Mouse (Mus musculus) mouse embryonic stem cell (cell line): ENCODE results near the gene Spns2.

Source experiments
- in situ Hi-C, 2 experiments: fragments of 300-500 bp; cut with MboI; formaldehyde crosslinking; loops; 1 replicate in 1 of 2; 3 replicates in 1 of 2; pipeline ENCODE4 v1.14.3; 2019 to 2020; ENCODE audit warnings: low sequenced_read_pairs in 2 of 2, low pct_unique_long_range_greater_than_20kb in 1 of 2, mixed read lengths in 1 of 2; ENCODE audit not compliant: unreplicated experiment in 1 of 2

Gene Spns2

DNA sequence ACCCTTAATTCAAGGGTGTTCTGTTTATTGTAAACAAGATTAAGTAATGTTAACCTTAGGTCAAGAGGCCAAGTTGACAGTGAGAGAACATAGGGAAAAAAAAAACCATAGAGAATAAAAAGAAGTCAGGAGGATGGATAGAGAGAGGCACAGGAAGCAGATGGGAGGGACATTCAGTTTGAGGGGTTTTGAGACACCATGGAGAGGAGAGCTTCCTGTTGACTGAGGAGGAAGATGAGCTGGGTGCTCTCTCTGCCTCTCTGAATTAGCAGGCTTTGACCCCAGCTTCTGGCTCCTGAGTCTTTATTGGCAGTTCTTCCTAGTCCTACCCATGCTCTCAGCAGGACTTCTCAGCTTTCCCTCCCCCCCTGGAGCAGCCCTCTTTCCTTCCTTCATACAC, 64.5 kb downstream of the Spns2 start:
- in situ Hi-C loops: loop anchor here in 1 of 2 experiments (5.0 to 10.0 kb wide), 2 partner anchors 83 to 210 kb away; partner anchors contain the start of gene Med31

DNA sequence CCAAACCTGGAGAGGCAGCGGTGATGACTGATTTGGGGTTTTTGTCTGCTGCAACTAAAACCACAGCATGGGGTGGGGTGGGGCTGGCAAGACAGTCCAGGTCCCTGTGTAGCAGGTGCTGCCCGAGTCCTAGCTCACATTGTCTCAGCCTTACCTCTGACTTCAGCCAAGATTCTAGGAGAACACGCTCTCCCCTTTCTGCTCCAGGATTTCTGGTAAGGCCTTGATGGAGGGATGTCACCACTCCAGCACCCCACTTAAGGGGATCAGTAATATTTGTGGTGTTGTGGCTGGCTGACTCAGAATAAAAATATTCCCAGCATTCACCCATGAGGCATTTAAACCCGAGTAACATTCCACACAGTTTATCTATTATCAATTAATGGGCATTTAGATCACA, 66.0 kb downstream of the Spns2 start:
- in situ Hi-C loops: loop anchor here (5.0 to 10.0 kb wide), 3 partner anchors 66 to 211 kb away; partner anchors contain the start of gene Med31 (in 1 of the 2)

DNA sequence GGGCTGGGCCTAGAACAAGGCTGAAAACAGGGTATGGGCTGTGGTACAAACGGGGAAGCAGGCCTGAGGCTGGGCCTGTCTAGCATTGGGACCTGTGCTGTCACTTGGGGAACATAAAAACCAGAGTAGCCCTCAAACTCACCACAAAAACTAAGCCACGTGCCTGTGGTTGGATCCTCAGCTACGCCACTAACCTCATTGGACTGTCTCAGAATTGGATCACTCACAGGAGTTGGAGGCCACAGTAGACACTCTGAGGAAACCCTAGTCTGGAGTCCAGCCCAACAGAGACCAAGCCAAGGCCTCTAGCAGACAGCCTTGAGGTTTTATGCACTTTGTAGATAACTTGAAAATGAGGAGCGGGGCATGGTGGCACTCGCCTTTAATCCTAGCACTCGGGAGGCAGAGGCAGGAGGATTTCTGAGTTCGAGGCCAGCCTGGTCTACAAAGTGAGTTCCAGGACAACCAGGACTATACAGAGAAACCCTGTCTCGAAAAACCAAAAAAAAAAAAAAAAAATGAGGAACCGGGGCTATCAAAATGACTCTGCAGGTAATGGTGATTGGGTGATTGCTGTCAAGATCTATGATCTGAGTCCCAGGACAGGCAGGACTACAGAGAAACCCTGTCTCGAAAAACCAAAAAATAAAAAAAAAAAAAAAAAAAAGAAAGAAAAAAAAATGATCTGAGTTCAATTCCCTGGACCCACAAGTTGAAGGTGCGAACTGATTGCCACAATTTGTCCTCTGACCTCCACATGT, 68.0 kb downstream of the Spns2 start:
- in situ Hi-C loops: loop anchor here (5.0 to 10.0 kb wide), 3 partner anchors 64 to 209 kb away; partner anchors contain the start of gene Med31 (in 1 of the 2)

DNA sequence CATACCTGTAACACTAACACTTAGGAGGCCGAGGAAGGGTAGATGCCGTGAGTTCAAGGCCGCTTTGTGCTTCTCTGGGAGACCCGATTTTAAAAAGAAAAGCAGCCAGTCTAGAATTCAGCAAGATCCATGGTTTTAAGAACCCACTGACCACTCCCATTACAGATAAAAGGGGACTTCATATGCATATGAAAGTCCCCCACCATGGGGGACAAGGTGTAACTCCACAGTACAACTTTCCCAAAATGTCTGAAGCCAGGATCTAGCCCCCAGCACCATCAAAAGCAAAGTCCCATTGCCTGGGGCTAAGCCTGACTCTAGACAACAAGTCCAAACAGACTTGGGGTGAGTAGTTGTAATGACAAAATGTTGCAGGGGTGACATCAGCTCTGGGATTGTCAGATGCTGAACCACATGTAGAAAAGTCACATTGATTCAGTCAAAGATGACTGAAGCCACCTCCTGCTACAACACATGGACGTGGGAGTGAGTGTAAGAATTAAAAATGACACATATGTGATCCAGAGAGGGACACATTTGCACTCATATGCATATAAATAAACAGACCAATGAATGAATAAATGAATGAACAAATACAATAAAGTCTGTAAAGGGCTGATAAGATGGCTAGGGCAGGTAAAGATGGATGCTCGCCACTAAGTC, 69.1 kb downstream of the Spns2 start:
- in situ Hi-C loops: loop anchor here (5.0 to 10.0 kb wide), 3 partner anchors 63 to 208 kb away; partner anchors contain the start of gene Med31 (in 1 of the 2)

DNA sequence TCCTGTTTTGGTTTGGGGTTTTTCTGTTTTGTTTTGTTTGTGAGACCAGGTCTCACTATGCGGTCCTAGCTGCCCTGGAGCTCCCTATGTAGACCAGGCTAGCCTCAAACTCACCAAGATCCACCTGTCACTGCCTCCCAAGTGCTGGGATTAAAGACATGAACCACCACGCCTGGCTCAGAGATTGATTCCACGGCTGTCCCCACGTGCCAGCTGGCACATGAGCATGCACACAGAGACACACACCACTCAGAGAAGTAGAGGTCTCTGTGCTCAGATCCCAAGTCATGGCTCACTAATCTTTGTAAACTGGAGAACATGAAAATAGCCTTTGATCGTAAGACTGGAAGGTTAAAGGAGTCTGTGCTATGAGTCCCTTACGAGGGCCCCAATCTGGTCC, 70.7 kb downstream of the Spns2 start:
- in situ Hi-C loops: no loop called here

DNA sequence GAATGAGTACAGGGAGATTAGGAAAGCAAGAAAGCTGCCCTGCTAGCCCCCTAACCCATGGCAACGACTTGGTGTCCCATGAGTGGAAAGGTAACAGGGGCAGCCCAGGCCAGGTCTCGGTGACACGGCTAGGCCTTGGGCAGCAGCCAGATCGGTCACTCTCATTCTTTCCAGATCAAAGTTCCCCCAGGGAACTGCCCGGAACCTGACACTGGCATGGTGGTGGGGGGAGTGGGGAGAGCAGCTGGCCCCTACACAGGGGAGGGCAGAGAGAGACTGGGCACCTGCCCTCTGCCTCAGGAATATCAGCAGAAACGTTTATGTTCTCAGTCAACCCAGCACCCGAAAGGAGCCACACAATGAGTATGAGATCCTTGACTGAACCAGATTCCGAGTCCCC, 71.5 kb downstream of the Spns2 start:
- in situ Hi-C loops: no loop called here

DNA sequence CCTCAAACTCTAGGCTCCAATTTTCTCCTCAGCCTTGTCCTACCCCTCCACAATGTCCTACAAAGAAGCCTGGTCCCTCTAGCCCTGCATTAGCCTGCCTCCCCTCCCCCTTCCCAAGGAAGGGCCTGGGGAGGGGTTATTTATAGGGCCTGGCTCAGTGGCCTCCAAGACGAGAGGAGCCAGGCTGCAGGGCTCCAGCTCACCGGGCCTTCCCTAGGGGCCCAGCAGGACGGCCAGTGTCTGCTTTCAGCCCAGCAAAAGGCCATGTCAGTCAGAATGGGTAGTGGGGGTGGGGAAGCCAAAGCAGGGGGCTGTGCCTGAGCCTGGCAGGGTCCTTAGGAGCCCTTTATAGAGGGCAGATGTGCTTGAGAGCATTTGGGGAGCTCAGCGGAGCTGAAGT, 72.3 kb downstream of the Spns2 start:
- in situ Hi-C loops: no loop called here

DNA sequence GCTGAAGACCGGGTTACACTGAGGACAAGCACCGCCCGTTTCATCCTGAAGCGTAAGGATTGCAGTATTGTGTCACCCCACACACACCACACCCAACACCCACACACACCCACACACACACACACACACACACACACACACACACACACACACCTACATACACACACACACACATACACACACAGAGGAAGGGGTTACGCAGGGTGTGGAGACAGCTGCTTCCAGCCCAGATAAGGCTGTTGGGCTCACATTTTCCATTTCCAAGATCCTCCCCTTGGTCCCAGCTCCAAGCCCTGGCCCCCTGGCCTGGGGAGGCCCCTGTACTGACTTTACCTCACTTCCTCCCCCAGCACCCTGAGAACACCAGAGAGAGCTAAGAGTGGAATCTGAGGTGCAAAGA, 73.0 kb downstream of the Spns2 start:
- in situ Hi-C loops: no loop called here

DNA sequence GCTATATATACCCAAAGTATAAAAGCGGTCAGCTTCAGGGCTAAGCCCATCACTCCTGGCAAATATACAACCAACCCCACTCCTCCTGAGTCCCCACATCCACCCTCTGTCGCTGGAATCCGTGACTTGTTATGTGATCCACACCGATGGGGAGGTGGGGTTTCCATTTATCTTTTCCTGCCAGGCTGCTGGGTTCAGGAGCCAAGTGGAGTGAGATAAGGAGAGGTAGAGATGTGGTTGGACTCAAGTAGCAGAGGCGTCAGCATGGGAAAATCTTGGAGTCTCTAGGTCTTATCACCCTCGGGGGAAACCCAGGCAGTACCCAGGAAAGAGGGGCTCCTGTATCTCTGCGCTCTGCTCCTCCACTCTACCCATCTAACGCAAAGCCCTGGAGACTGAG, 74.5 kb downstream of the Spns2 start:
- in situ Hi-C loops: no loop called here

DNA sequence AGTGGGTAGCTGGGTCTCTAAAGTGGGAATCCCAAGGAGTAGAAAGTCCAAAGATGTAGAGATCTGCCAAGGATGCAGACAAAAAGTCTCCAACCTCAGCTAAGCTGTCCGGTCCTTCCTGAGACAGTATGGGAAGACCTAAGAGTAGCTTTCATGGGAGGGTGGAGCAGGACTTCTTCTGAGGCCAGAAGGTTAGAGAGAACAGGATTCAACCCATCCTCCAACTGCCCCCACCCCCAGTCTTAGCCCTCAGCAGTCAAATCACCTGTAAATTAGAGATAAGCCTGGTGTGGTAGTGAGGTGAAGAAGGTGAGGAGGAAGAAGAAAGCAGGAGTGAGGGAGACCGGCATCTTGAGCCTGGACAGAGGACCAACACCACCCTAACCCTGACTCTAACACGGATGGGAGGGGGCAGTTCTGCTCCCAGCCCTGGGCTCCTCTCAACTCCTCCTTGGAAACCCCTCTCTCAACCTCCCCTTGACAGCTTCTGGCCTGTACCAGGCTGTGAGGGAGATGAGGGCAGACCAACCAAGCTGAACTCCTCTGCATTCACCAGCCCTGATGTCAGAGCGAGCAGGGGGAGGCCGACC, 76.0 kb downstream of the Spns2 start:
- in situ Hi-C loops: no loop called here

DNA sequence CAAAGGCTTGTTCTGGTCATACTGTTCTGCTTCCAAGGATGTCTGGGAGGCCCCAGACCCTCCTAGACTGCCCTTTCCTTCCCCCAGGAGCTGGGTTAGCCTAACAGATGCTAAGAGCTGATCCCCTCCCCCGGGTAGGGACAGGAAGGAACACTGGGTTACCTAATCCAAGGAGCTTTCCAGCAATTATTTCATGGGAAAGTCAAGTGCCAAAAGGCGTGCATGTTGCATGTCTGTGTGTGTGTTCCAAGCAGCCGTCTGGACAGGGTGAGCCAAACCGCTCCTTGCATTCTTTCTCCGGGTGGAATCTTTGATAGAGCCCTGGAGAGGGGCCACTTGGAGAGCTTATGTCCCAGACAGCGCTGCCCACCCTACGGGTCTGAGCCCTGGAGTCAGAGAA, 76.7 kb downstream of the Spns2 start:
- in situ Hi-C loops: no loop called here

DNA sequence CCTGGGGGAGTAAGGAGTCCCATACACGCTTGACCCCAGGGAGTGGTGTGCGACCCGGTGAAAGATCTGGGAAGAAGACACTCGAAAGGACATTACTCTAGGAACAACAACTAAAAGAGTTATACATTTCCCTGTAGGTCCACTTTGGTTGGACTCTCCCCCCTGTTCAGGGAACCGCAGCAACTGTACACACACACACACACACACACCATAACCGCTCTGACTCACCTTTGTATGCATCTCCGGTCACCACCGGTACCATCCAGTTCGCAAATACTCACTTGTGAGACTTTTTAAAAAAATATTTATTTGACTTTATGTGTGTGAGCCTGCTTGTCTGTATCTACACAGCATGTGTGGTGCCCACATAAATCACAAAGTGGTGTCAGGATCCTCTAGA, 77.8 kb downstream of the Spns2 start:
- in situ Hi-C loops: no loop called here

DNA sequence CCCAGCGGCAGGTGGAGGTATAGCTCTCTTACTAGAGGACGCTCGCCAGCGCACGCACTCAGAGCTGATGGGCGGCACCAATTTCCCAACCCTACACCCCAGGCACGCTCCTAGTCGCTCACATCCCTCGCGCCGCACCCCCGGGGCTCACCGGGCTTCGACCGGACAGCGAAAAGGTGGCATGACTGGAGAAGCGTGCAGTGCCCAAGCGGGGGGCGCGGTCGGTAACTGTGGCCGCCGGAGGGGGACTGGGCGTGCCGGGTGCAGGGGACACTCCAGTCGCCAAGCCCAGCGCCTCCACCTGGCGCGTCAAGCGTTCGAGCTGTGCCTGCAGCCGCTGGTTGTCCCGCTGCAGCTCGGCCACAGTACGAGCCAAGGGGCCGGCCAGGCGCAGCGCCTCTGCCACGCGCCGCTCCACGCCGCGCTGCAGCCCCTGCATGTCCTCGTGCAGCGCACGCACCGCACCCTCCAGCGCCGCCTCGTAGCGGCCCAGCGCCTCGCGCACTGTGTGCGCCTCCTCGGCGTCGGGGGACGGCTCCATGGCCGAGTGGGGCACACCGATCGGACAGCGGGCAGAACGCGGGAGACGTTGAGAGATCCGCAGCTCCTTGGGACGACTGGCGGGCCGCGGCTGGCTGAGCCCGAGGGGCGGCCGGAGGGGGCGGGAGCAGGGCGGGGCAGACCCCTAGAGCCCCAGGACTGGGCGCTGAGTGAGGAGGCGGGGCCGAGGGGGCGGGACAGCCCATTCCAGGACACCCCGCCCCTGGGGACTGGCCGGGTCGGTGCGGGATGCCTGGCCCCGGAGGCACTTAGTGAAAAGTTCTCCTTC, 78.4 kb downstream of the Spns2 start, which contains the start of gene Smtnl2:
Smtnl2 (minus strand) TSS at position 621 of the 829 bp plus-strand sequence.
- in situ Hi-C loops: no loop called here

DNA sequence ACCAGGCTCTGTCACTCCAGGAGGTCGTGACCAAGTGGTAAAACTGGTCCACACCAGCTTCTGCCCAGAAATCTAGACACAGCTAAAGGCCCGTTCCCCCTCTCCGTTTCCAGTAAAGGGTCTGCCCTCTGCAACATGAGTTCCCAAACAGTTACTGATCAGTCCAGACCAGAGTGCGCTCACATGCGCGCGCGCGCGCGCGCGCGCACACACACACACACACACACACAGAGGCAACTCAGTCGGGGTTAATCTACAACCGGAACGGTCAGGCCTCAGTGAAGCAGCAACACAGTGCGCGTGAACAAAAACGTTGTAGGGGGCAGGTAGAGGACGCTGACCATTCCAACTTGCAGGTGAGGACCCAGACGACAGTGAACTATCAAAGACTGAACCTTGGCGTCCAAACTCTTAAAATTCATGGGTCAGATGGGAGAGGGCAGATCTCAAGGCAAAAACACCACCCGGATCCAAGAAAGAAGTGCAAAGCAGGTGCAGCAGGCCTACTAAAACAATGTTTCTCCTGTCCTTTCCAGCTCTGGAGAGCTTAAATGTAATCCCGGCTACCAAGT, 79.1 kb downstream of the Spns2 start:
- in situ Hi-C loops: no loop called here

DNA sequence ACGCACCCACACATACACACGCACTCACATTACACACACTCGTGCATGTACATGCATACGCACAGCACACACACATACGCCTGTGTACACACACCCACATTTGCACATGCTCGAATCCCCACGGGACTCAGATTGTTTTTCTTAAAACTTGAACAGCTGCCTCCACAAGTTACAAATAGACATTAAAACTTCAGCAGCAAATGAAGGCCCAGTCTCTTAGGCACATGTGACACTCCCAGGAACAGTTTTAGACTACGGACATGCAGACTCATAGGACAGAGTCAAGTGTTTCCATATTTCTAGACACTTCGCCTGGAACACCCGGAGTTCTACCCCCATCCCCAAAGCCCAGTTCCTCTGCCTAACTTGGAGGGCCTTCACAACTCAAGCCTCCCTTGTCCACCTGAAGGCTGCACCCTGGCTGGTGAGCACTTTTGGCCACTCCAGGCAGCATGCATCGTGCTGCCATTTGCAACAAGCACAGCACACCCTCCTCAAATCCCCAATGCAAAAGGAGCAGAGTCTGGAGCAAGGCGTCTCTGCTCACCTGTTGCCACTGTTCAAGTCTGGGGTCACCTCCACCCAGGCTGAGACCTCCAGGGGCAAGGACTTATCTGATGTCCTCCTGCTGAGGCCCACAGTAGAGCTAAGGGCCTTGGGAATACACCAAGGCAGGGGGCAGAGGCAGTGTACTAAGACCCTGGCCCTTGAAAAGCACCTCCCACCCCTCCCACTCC, 79.9 kb downstream of the Spns2 start:
- in situ Hi-C loops: no loop called here

DNA sequence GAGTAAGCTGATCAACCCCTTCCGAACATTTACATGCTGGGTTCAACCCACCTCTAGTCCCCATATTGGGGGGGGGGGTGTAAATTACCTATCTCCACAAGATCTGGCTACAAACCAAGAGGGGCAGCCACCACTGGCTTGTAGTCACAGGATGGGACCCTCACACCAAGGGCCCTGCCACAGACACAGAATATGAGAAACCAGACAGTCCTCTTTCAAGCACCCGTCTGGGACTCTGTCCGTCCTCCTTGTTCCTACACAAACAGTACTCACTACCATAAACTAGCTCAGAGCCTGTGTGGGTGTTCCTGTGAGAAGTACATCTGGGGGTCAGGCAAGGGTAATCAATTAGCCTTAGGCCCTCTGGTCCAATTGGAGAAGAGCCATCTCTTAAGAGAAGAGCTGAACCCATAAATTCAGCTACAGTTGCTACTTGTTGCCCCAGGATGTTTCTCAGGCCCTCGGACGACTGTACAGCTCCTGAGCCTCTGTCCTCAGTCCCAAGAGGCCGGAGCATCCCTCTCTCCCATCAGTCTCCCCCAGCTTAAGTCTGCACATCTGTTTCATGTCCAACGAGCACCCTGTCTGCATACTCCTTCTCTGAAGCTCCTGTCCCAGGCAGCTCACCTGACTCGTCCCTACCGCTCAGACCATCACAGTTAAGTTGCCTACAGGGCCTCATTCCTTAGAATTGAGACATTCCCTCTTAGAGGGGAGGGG, 81.1 kb downstream of the Spns2 start:
- in situ Hi-C loops: no loop called here

DNA sequence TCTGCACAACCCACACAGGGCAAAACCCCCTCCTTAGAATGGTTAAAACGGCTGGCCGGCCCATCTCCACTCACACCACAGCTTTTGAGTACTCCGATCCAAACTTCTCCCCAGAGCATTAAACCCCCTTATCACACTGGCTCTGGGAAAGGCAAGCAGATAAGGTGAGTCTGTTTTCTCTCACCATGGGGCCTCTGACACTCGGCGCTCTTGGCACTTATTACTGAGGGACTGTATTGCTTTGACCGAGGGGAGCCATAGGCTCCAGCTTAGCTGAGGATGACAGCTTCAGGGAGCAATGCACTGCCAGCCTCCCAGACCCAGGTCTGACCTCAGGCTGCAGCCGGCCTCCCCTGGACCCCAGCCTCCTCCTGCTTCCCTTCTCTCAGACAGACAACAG, 82.1 kb downstream of the Spns2 start:
- in situ Hi-C loops: no loop called here
